Mouse (Mus musculus): ENCODE results near the gene Prlh. TPM values are rescaled to one million over a fixed set of nuclear protein-coding genes. Genes with fewer than 3 reads are reported as not detected.

Prlh gene
- polyA plus RNA-seq, 1 experiment from 2014 or later: not detected

DNA sequence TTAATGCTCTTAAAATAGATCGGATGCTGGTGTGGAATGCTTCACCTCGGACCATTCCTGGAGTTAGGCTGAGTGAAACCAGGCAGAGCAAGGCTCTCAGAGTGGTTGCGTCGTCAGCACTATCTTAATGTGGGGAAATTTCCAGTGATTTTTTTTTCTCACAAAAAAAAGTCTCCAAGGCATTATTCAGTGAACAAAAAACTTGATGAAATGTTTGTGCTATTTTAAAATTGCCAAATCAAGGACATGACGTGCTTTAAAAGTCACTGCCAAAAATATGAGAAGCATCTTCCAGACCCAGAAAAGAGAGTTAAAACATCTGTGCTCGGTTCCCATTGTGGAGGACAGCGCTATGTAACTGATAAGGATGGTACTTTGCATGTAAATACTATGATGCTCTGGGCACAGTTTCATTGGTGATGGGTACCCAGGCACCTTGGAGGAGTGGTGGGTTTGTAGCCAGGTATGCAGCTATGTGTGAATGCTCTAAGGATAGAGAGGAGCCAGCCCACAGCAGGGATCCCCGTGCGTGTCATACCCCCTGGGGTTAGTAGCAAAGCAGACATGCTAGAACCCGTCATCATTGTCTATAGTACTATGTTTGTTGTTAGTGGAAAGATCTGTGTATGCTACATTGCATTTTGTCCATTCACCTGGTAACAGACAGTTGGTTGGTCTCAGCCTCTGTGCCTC lies 27.9 kb downstream of the Prlh start:
- H3K27ac ChIP-seq: no peak overlapping the region
- no peak overlapping the region for H3K4me3 ChIP-seq (replicated peaks)
- H3K9ac ChIP-seq: no peak overlapping the region
- H3K4me1 ChIP-seq: no peaks in the 10 kb centered on the region
- H3K9me3 ChIP-seq (replicated peaks): no peaks in the 10 kb centered on the region
- H3K27me3 ChIP-seq: no peaks in the 10 kb centered on the region
- WGBS: 60% methylated on average over 10 of the region's 10 CpGs
- H3K36me3 ChIP-seq: no peaks in the 10 kb centered on the region
- H3K4me2 ChIP-seq: no peak overlapping the region
- ATAC-seq (replicated peaks; ENCODE audit: low FRiP score): no peak

DNA sequence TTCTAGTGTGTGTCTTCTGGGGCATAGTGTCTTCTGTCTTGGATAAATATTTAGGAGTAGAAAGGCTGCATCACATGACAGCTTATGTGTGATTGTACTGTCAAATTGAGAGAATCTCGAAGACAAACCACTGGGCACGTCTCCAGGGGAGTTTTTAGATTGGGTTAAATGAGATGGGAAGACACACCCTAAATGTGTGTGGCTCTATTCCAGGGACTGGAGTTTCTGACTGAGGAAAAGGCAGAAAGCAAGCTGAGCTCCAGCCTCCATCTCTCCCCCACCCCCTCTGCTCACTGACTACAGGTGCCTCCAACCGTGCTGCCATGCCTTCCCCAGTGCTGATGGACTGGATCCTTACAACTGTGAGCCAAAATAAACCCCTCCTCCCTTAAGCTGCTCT lies 28.4 kb downstream of the Prlh start:
- no peaks in the 10 kb centered on the region for H3K9me3 ChIP-seq (replicated peaks)
- H3K27ac ChIP-seq: no peak overlapping the region

DNA sequence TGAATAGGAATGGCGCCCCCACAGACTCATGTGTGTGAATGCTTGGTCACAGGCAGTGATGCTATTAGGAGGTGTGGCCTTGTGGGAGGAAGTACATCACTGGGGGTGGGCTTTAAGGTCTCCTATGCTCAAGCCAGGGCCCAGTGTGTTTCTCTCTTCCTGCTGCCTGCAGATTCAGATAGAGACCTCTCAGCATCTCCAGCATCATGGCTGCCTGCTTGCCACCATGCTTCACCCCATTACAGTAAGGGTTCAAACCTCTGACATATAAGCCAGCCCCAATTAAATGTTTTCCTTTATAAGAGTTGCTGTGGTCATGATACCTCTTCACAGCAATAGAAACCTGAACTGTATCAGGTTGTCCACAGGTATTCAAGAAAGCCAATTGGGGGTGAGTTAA lies 43.0 kb downstream of the Prlh start:
- no peak overlapping the region for H3K4me3 ChIP-seq (replicated peaks)
- no peak for ATAC-seq (replicated peaks; ENCODE audit: low FRiP score)
- no peak overlapping the region for H3K27ac ChIP-seq
- no peak overlapping the region for H3K9ac ChIP-seq
- peaks cover 3% of the 10 kb centered on the region; the same call in 1 of the 2 replicates for H3K9me3 ChIP-seq (replicated peaks)
- WGBS: 97% methylated on average over 1 of the region's 1 CpGs
- peaks cover 19% of the 10 kb centered on the region for H3K4me1 ChIP-seq
- no peaks in the 10 kb centered on the region for H3K36me3 ChIP-seq
- no peaks in the 10 kb centered on the region for H3K27me3 ChIP-seq
- H3K4me2 ChIP-seq: no peak overlapping the region

More for the DNA sequence above, 28.4 kb downstream of the Prlh start:
- Histone ChIP-seq H3K9ac (no peak overlapping the region), H3K4me1 (no peaks in the 10 kb centered on the region), H3K4me2 (no peak overlapping the region), H3K4me3 (replicated peaks) (no peak overlapping the region), H3K27me3 (no peaks in the 10 kb centered on the region), H3K36me3 (no peaks in the 10 kb centered on the region)
- 80% methylated on average over 3 of the region's 3 CpGs for WGBS
- no peak for ATAC-seq (replicated peaks; ENCODE audit: low FRiP score)

DNA sequence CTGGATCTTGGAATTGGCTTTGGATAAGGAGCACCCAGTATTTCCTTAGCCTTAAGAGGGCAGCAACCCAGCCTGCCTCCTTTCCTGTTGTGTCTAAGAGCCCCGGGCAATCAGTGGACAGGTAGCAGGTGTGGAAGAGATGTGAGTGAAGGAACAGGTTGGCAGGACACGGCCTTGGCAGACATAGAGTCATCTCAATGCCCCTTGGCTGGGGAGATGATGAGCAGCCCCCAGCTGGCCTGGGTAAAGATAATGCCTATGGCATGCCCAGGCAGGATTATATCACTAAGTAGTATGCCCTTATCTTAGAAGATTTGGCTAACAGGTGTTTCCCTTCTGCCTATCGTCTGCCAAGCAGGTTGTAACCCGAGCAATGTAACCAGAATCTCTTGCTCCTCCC lies 44.2 kb downstream of the Prlh start:
- Histone ChIP-seq H3K4me3 (replicated peaks) (no peak overlapping the region), H3K27ac (no peak overlapping the region), H3K27me3 (no peaks in the 10 kb centered on the region), H3K9ac (no peak overlapping the region), H3K4me2 (no peak overlapping the region), H3K9me3 (replicated peaks) (peaks cover 3% of the 10 kb centered on the region; the same call in 1 of the 2 replicates), H3K4me1 (peaks cover 19% of the 10 kb centered on the region), H3K36me3 (no peaks in the 10 kb centered on the region)
- no peak for ATAC-seq (replicated peaks; ENCODE audit: low FRiP score)
- 60% methylated on average over 4 of the region's 4 CpGs for WGBS

DNA sequence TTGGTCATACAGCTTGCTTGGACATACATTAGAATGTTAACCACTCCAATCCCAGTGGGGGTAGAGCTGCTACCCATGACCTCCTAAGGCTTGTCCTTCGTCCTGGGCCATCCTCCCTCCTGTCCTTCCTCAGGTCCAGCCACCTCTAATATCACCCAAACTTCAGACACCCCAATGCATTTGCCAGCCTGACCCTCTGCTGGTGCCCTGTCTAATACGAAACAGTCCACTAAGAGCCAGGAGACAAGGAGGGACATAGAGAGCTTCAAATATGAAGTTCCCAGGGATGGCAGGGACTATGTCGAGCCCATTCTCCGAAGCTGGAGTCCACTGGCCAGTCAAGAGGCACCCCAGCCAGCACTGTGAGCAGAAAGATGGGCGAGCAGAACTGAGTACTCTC lies 44.7 kb downstream of the Prlh start:
- Histone ChIP-seq H3K36me3 (no peaks in the 10 kb centered on the region), H3K27ac (no peak overlapping the region), H3K4me3 (replicated peaks) (no peak overlapping the region), H3K4me1 (peaks cover 19% of the 10 kb centered on the region), H3K9me3 (replicated peaks) (peaks cover 3% of the 10 kb centered on the region; the same call in 1 of the 2 replicates), H3K27me3 (no peaks in the 10 kb centered on the region), H3K4me2 (no peak overlapping the region), H3K9ac (no peak overlapping the region)
- ATAC-seq (replicated peaks; ENCODE audit: low FRiP score): no peak
- WGBS: 84% methylated on average over 5 of the region's 5 CpGs

DNA sequence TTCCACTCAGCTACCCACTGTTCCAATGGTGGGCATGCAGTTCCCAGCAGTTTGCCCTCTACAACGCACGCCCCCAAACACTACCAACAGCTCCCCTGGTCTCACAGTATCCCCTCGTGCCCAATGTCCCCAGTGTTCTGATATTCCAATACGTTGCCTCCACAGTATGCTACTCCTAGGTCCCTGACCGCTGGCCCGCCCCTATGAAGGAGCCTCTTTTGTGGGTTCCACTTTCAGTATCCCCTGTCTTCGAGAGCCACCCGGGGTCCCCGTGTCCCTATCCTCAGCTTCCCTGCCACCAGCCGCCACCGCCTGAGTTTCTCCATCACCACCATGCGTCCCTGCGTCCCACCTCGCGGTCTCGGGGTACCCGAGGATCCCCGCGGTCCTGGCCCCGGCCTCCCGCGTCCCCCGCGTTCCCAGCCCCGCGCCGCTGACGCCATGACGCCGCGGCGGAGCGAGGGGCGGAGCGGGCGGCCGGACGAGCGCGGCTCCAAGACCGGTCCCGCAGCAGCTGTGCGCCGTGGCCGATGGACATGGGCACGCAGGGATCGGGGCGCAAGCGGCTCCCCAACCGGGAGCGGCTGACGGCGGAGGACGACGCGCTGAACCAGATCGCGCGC lies 45.5 kb downstream of the Prlh start, which contains the start of gene Lrrfip1:
Lrrfip1 (plus strand) TSS at position 470 of the 623 bp plus-strand sequence.
- Histone ChIP-seq H3K27ac (no peak within 1 kb of the TSS), H3K36me3 (no peaks in the 10 kb centered on the region), H3K4me2 (peak within 1 kb of the TSS; percentile 98), H3K4me3 (replicated peaks) (peak within 1 kb of the TSS; percentile 83), H3K9ac (peak within 1 kb of the TSS; percentile 78), H3K27me3 (no peaks in the 10 kb centered on the region), H3K4me1 (peaks cover 19% of the 10 kb centered on the region), H3K9me3 (replicated peaks) (peaks cover 3% of the 10 kb centered on the region; the same call in 1 of the 2 replicates)
- 2% methylated on average over 59 of the region's 59 CpGs for WGBS
- peak; percentile 80 for ATAC-seq (replicated peaks; ENCODE audit: low FRiP score)

DNA sequence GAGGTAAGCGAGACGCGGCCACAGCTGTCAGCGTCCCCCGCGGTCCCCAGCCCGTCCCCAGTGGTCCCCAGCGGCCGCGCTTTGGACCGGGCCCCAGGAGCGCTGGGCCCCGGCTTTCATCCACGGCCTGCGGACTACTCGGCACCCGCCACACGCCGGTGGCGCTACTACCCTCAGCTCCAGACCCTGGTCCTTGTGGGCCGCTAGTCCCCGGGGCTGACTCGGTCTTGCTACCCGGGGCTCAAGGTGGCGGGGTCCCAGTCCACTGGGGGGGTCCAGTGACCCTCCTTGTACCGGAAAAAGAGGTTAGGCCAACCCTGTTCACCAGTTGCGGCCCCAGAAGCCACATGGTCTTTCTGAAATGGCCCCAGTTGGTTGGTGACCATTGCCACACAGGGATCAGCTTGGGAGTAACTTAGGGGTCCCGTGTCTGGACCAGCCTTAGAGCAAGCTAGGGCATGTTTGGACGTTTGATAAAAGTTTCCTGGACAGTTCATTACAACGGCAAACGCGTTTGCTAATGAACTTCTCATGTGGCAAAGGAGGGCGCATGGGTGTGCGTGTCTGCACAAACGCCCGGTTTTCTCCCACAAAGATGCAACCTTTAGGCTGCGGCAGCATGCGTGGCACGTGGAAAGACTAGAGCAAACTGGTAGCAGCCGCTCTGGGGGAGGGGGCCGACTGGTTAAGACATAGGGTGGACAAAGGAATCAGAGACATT lies 46.1 kb downstream of the Prlh start:
- peak overlapping the region; percentile 83 for H3K4me3 ChIP-seq (replicated peaks)
- H3K36me3 ChIP-seq: no peaks in the 10 kb centered on the region
- H3K4me1 ChIP-seq: peaks cover 19% of the 10 kb centered on the region
- H3K27me3 ChIP-seq: no peaks in the 10 kb centered on the region
- H3K4me2 ChIP-seq: peak overlapping the region; percentile 98
- peak; percentile 66 for ATAC-seq (replicated peaks; ENCODE audit: low FRiP score)
- peaks cover 3% of the 10 kb centered on the region; the same call in 1 of the 2 replicates for H3K9me3 ChIP-seq (replicated peaks)
- peak overlapping the region; percentile 78 for H3K9ac ChIP-seq
- 3% methylated on average over 41 of the region's 41 CpGs for WGBS
- H3K27ac ChIP-seq: no peak overlapping the region

DNA sequence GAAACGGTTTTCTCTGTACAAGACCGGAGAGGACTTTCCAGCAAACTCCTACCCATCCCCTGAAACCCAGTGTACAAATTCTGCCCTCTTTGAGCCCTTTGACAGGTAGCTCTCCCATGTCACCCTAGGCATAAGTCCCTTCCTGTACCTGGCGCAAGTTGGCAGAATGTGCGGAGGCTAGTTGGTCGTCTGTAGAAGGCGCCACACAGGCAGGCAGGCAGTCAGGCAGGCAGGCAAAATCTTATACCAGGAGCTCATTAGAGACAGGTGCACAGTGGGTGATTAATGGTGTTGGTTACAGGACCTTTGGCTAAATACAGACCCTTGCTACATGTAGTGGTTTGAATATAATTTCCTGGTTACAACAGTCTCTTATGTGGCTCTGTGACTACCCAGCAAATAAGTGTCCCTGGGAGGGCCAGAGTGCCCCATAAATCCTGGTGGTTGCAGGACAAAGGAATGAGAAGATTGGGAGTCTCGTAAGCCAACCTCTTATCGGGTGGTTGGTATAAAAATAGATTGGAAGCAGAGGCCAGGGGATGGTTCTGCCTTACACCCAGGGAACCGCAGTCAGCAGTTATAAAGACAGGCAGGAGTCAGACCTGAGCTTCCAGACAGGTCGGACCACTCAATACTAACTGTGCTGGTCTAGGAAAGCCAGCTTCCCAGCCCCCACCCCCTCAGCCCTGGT lies 47.1 kb downstream of the Prlh start:
- WGBS: 60% methylated on average over 10 of the region's 10 CpGs
- Histone ChIP-seq H3K36me3 (no peaks in the 10 kb centered on the region), H3K9ac (no peak overlapping the region), H3K4me2 (peak overlapping the region; percentile 98), H3K4me1 (peaks cover 19% of the 10 kb centered on the region), H3K27ac (no peak overlapping the region), H3K9me3 (replicated peaks) (peaks cover 3% of the 10 kb centered on the region; the same call in 1 of the 2 replicates), H3K4me3 (replicated peaks) (peak overlapping the region; percentile 83), H3K27me3 (no peaks in the 10 kb centered on the region)
- ATAC-seq (replicated peaks; ENCODE audit: low FRiP score): no peak

DNA sequence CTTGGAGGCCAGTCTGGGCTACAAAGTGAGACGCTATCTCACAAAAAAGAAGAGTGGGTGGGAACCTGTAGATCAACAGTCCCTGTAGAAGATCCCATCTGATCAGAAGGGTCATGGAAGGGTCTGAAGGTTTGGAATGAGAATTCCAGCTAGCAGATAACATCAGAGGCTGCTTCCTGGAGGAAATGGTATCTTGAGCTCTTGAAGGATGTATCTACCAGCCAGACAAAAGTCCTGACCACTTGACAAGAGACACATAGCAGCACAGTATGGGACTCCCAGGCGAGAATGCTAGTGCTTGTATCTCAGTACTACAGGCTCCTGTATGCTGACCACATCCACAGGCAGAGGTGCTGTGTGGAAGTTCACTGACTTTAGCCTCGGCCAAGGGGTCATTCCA lies 48.2 kb downstream of the Prlh start:
- H3K9me3 ChIP-seq (replicated peaks): no peaks in the 10 kb centered on the region
- no peak overlapping the region for H3K9ac ChIP-seq
- no peak for ATAC-seq (replicated peaks; ENCODE audit: low FRiP score)
- 79% methylated on average over 3 of the region's 3 CpGs for WGBS
- H3K27me3 ChIP-seq: no peaks in the 10 kb centered on the region
- H3K36me3 ChIP-seq: no peaks in the 10 kb centered on the region
- no peak overlapping the region for H3K4me2 ChIP-seq
- no peak overlapping the region for H3K27ac ChIP-seq
- H3K4me1 ChIP-seq: peaks cover 19% of the 10 kb centered on the region
- no peak overlapping the region for H3K4me3 ChIP-seq (replicated peaks)

DNA sequence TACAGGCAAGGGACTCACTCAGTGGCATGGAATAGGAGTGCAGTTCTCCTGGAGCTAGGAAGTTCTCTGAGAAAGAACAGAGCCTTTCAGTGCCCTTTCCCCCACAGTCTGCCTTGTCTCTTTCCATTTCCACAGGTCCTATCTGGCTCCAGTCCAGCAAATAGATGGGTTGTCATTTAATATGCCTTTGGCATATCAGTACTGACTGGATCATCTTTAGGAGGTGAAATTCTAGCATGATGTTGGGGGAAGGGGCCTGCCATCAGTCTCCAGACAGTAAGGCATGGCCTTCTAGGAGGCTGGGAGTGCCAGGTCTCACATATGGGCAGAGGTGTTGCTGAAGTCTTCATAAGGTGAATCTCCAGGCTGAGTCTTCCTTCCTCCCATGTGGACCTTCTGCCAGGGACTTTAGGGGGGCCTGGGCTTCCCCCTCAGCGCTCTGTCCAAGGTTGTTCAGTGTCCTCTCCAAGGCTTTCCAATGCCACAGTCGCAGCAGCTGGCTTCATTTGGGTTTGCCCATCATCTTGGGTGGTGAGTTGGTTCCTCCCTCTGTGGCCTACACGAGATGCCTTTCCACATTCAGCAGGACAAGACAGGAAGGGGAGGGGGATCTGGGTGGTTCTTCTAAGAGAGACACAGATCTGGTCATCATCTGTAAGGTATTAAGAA lies 49.1 kb downstream of the Prlh start:
- Histone ChIP-seq H3K27me3 (no peaks in the 10 kb centered on the region), H3K4me3 (replicated peaks) (no peak overlapping the region), H3K9me3 (replicated peaks) (no peaks in the 10 kb centered on the region), H3K9ac (no peak overlapping the region), H3K27ac (no peak overlapping the region), H3K36me3 (no peaks in the 10 kb centered on the region), H3K4me2 (no peak overlapping the region), H3K4me1 (peaks cover 19% of the 10 kb centered on the region)
- ATAC-seq (replicated peaks; ENCODE audit: low FRiP score): no peak
- WGBS: 74% methylated on average over 3 of the region's 3 CpGs

DNA sequence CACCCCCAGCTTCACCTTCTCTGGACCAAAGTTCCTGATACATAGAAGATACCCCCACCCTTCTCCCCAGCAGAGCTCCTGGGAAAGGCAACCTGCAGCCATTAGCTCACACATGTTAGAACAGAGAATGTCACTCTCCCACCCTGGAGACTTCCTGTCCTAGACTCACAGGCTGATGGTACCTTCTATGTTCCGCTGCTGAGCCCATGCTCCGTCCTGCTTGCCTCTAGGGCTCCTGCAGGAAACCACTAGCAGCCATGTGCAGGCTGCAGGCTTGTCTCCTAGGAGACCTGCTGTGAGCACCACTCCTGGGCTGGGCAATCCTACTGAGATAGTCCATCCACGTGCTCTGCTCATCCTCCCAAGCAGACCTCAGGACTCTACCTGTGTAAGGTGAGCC lies 49.7 kb downstream of the Prlh start:
- H3K4me3 ChIP-seq (replicated peaks): no peak overlapping the region
- WGBS: 87% methylated on average over 3 of the region's 3 CpGs
- no peak overlapping the region for H3K4me2 ChIP-seq
- H3K4me1 ChIP-seq: peaks cover 19% of the 10 kb centered on the region
- H3K36me3 ChIP-seq: no peaks in the 10 kb centered on the region
- no peaks in the 10 kb centered on the region for H3K9me3 ChIP-seq (replicated peaks)
- H3K27me3 ChIP-seq: no peaks in the 10 kb centered on the region
- no peak overlapping the region for H3K27ac ChIP-seq
- ATAC-seq (replicated peaks; ENCODE audit: low FRiP score): no peak
- H3K9ac ChIP-seq: no peak overlapping the region
